Mouse (Mus musculus) hindbrain, embryonic 14.5 days (tissue): ENCODE data around the gene Arpc3. TPM values are rescaled to one million over a fixed set of nuclear protein-coding genes. Genes with fewer than 3 reads are reported as not detected.

ENCODE experiments used
- ATAC-seq: fragments of 200-750 bp; cut with Nextera tagmentation; 2 replicates; pipeline ENCODE4 v1.8.0; 2017; ENCODE audit warnings: moderate number of reproducible peaks, mild to moderate bottlenecking, moderate TSS enrichment, moderate library complexity; ENCODE audit not compliant: low FRiP score
- DNase-seq: peaks from one replicate; pipeline ENCODE4 v3.0.0-alpha.2; 2015; ENCODE audit warnings: low spot score
- H3K27ac ChIP-seq: fragments of 300-500 bp; sonication (generic); 2 replicates; pipeline ENCODE4 v1.5.1; 2014; ENCODE audit warnings: mild to moderate bottlenecking, moderate library complexity
- H3K27me3 ChIP-seq: fragments of 300-500 bp; sonication (generic); 2 replicates; pipeline ENCODE4 v1.6.1; 2014; ENCODE audit warnings: mild to moderate bottlenecking, low read length, mixed read lengths; ENCODE audit not compliant: control insufficient read depth, insufficient read depth
- H3K36me3 ChIP-seq: fragments of 300-500 bp; sonication (generic); replicated peaks from 2 replicates; pipeline ENCODE4 v1.6.1; 2014; ENCODE audit not compliant: control insufficient read depth, insufficient read depth
- H3K4me1 ChIP-seq: fragments of 300-500 bp; sonication (generic); replicated peaks from 2 replicates; pipeline ENCODE4 v1.6.1; 2014; ENCODE audit warnings: antibody characterized with exemption, low read length, mixed read lengths; ENCODE audit not compliant: control insufficient read depth, insufficient read depth
- H3K4me2 ChIP-seq: fragments of 300-500 bp; sonication (generic); replicated peaks from 2 replicates; pipeline ENCODE4 v1.6.1; 2014; ENCODE audit warnings: mild to moderate bottlenecking, moderate library complexity
- H3K4me3 ChIP-seq: fragments of 300-500 bp; sonication (generic); replicated peaks from 2 replicates; pipeline ENCODE4 v1.5.1; 2014; ENCODE audit warnings: mild to moderate bottlenecking, low read length
- H3K9ac ChIP-seq: fragments of 300-500 bp; sonication (generic); 2 replicates; pipeline ENCODE4 v1.6.1; 2014
- H3K9me3 ChIP-seq: fragments of 300-500 bp; sonication (generic); 2 replicates; pipeline ENCODE4 v1.6.1; 2016; ENCODE audit warnings: low read length; ENCODE audit not compliant: control insufficient read depth
- WGBS: fragments of 180-500 bp; shearing (Covaris S2); extraction: QIAGEN DNeasy Blood & Tissue Kit; methylation state at CpG from one replicate; pipeline ENCODE4 v1.1.7; 2014; 5-methylcytosine and 5-hydroxymethylcytosine counted together
- polyA plus RNA-seq: library from polyadenylated mRNA; unstranded; fragments of >200 nt; fragmentation: Nextera tagmentation; extraction: Ambion mirVana; gene quantifications from 2 replicates; pipeline ENCODE4 v1.2.1, GENCODE M21; 2014

The Arpc3 gene
- polyA plus RNA-seq, 1 experiment from 2014 or later: 57.1 TPM

GRCm38 (mm10) chr5:122423083-122423482 lies 31.4 kb downstream of the Arpc3 start:
- Histone ChIP-seq H3K9me3 (no peaks in the 10 kb centered on the region), H3K36me3 (peaks cover 4% of the 10 kb centered on the region), H3K27me3 (no peaks in the 10 kb centered on the region), H3K9ac (peak overlapping the region; percentile 74), H3K4me3 (peak overlapping the region; percentile 71), H3K4me1 (peaks cover 20% of the 10 kb centered on the region), H3K27ac (no peak overlapping the region), H3K4me2 (peak overlapping the region; percentile 72)
- 29% methylated on average over 15 of the region's 15 CpGs for WGBS
- ATAC-seq (no peak), DNase-seq (no peak)

DNA sequence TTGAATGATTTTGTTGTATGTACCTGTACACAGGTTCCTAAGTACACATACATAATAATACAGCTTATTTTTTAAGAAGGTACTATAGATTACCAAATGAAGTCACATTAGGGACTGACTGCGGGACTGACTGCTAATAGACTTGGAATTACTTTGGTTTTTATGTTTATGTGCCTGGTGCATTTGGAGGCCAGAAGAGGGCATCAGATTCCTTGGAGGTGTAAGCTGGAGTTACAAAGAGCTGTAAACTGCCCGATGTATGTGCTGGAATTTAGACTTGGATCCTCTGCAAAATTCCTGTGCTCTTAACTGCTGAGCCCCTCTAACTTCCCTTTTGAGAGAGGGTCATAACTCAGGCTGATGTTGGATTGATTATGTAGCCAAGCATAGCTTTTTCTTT lies 33.9 kb downstream of the Arpc3 start:
- H3K4me3 ChIP-seq: no peak overlapping the region
- no peaks in the 10 kb centered on the region for H3K9me3 ChIP-seq
- H3K27me3 ChIP-seq: no peaks in the 10 kb centered on the region
- H3K9ac ChIP-seq: no peak overlapping the region
- peaks cover 29% of the 10 kb centered on the region for H3K36me3 ChIP-seq
- no peak for DNase-seq
- H3K4me1 ChIP-seq: peaks cover 20% of the 10 kb centered on the region
- WGBS: 88% methylated on average over 2 of the region's 2 CpGs
- H3K27ac ChIP-seq: no peak overlapping the region
- H3K4me2 ChIP-seq: no peak overlapping the region
- no peak for ATAC-seq

- Histone ChIP-seq H3K36me3 (peaks cover 75% of the 10 kb centered on the region), H3K27ac (no peak overlapping the region), H3K9ac (no peak overlapping the region), H3K27me3 (no peaks in the 10 kb centered on the region), H3K4me1 (no peaks in the 10 kb centered on the region), H3K9me3 (no peaks in the 10 kb centered on the region), H3K4me2 (no peak overlapping the region), H3K4me3 (no peak overlapping the region)
- 93% methylated on average over 4 of the region's 4 CpGs for WGBS
- DNase-seq (no peak), ATAC-seq (no peak)
These were observed 38.5 kb downstream of the Arpc3 start for GRCm38 (mm10) chr5:122430036-122430775.

GRCm38 (mm10) chr5:122431221-122431620 lies 39.5 kb downstream of the Arpc3 start:
- Histone ChIP-seq H3K27ac (no peak overlapping the region), H3K9ac (no peak overlapping the region), H3K4me1 (no peaks in the 10 kb centered on the region), H3K4me2 (no peak overlapping the region), H3K9me3 (no peaks in the 10 kb centered on the region), H3K27me3 (no peaks in the 10 kb centered on the region), H3K4me3 (no peak overlapping the region), H3K36me3 (peaks cover 85% of the 10 kb centered on the region)
- ATAC-seq (no peak), DNase-seq (no peak)
- 97% methylated on average over 8 of the region's 8 CpGs for WGBS

DNA sequence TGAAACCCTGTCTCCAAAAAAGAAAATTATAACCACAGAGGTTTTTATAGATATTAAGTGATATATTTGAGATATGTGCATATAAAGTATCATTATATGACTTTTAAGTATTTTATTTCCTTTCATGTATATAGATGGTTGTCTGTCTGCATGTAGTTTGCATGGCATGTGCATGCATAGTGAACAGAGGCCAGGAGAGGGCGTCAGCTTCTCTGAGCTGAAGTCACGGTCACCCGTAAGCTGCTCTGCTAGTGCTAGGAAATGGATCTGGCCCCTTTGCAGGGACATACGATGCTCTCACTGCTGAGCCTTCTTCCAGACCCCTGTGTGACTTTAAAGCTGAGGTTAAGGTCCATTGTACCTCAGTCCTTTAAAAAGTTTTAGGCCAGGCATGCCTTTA lies 42.9 kb downstream of the Arpc3 start:
- Histone ChIP-seq H3K4me3 (no peak overlapping the region), H3K9me3 (no peaks in the 10 kb centered on the region), H3K9ac (no peak overlapping the region), H3K27me3 (no peaks in the 10 kb centered on the region), H3K27ac (no peak overlapping the region), H3K36me3 (peaks cover 100% of the 10 kb centered on the region), H3K4me1 (no peaks in the 10 kb centered on the region), H3K4me2 (no peak overlapping the region)
- no peak for DNase-seq
- no peak for ATAC-seq
- 80% methylated on average over 4 of the region's 4 CpGs for WGBS

GRCm38 (mm10) chr5:122439400-122440094 lies 47.9 kb downstream of the Arpc3 start:
- no peak overlapping the region for H3K4me2 ChIP-seq
- no peak overlapping the region for H3K9ac ChIP-seq
- ATAC-seq (no peak), DNase-seq (no peak)
- H3K36me3 ChIP-seq: peaks cover 100% of the 10 kb centered on the region
- H3K27me3 ChIP-seq: no peaks in the 10 kb centered on the region
- H3K4me1 ChIP-seq: no peaks in the 10 kb centered on the region
- H3K4me3 ChIP-seq: no peak overlapping the region
- H3K9me3 ChIP-seq: no peaks in the 10 kb centered on the region
- H3K27ac ChIP-seq: no peak overlapping the region
- WGBS: 87% methylated on average over 19 of the region's 19 CpGs

- 96% methylated on average over 12 of the region's 12 CpGs for WGBS
- no peak for ATAC-seq
- Histone ChIP-seq H3K36me3 (peaks cover 100% of the 10 kb centered on the region), H3K4me2 (no peak overlapping the region), H3K4me3 (no peak overlapping the region), H3K9ac (no peak overlapping the region), H3K4me1 (no peaks in the 10 kb centered on the region), H3K27me3 (no peaks in the 10 kb centered on the region), H3K27ac (no peak overlapping the region), H3K9me3 (no peaks in the 10 kb centered on the region)
- no peak for DNase-seq
These were observed 48.5 kb downstream of the Arpc3 start for GRCm38 (mm10) chr5:122440095-122440630.

GRCm38 (mm10) chr5:122444492-122444891 lies 52.8 kb downstream of the Arpc3 start:
- Histone ChIP-seq H3K27ac (no peak overlapping the region), H3K36me3 (peaks cover 78% of the 10 kb centered on the region), H3K4me3 (no peak overlapping the region), H3K4me2 (no peak overlapping the region), H3K9ac (no peak overlapping the region), H3K4me1 (no peaks in the 10 kb centered on the region), H3K27me3 (no peaks in the 10 kb centered on the region), H3K9me3 (no peaks in the 10 kb centered on the region)
- ATAC-seq: no peak
- WGBS: 94% methylated on average over 10 of the region's 10 CpGs
- DNase-seq: no peak

GRCm38 (mm10) chr5:122445051-122445610 lies 53.5 kb downstream of the Arpc3 start:
- H3K36me3 ChIP-seq: peaks cover 72% of the 10 kb centered on the region
- H3K9me3 ChIP-seq: no peaks in the 10 kb centered on the region
- no peak overlapping the region for H3K4me3 ChIP-seq
- H3K27me3 ChIP-seq: no peaks in the 10 kb centered on the region
- H3K27ac ChIP-seq: no peak overlapping the region
- ATAC-seq: no peak
- H3K4me1 ChIP-seq: no peaks in the 10 kb centered on the region
- no peak for DNase-seq
- H3K9ac ChIP-seq: no peak overlapping the region
- no peak overlapping the region for H3K4me2 ChIP-seq
- WGBS: 91% methylated on average over 11 of the region's 11 CpGs
